Mouse (Mus musculus): ENCODE measurements around the gene Myh3.

DNA sequence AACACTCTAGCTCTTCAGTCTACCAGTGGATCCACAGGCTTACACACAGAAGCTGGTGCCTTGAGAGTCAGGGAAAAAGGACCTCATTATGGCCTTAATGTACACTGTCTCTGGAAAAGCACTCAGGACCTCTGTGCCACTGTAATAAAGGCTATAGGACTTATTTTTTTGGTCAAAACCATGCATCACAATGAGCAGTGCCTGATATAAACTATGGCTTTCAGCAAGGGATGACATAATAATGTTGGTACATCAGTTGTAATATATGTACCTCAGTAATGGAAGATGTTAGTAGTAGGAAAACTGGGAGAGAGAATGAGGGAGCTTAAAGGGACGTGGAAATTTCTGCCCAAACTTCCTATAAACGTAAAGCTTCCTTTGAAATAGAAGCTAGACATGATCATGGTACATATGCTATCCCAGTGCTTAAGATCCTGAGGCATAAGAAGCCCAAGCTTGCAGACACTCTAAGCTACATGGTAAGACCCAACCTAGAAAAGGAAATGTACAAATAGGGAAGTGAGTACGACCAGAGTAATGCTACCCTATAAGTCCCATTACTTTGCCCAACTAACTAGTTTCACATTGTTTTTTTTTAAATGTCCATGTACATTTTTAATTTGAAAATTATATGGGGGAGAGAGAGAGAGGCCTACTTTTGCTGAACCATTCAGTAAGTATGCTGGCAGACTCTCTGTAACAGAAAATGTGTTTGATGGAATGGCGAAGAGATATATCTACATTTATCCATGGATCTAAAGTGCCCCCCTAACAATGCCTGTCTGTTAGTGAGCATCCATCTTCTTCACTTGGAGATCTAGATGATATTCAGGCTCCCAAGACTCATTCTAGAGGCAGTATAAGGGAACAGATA is 68.5 kb downstream of the Myh3 start:
- TF ChIP-seq CTCF (conservative IDR thresholded peaks at IDR 0.05; ENCODE audit: insufficient read depth, insufficient read length, low read depth, low read length) (no peak), POLR2A (IDR thresholded peaks at IDR 0.05; ENCODE audit: low read depth, low read length) (no peak)
